Mouse (Mus musculus): Measurements from ENCODE around the gene Map2k2.
"Not testable (repeated sequence)": the region's sequence is repeated elsewhere in the genome, so short reads cannot be mapped to it uniquely, and the experiment has no call there.

The Map2k2 gene

GRCm38 (mm10) chr10:81177491-81177925 is 71.8 kb downstream of the Map2k2 start:
- DNase-seq, result peak; percentile 54

- DNase-seq, result no peak
Observed at GRCm38 (mm10) chr10:81177958-81178712, 72.4 kb downstream of the Map2k2 start.

GRCm38 (mm10) chr10:81178927-81179326 is 73.2 kb downstream of the Map2k2 start:
- DNase-seq, result no peak

DNA sequence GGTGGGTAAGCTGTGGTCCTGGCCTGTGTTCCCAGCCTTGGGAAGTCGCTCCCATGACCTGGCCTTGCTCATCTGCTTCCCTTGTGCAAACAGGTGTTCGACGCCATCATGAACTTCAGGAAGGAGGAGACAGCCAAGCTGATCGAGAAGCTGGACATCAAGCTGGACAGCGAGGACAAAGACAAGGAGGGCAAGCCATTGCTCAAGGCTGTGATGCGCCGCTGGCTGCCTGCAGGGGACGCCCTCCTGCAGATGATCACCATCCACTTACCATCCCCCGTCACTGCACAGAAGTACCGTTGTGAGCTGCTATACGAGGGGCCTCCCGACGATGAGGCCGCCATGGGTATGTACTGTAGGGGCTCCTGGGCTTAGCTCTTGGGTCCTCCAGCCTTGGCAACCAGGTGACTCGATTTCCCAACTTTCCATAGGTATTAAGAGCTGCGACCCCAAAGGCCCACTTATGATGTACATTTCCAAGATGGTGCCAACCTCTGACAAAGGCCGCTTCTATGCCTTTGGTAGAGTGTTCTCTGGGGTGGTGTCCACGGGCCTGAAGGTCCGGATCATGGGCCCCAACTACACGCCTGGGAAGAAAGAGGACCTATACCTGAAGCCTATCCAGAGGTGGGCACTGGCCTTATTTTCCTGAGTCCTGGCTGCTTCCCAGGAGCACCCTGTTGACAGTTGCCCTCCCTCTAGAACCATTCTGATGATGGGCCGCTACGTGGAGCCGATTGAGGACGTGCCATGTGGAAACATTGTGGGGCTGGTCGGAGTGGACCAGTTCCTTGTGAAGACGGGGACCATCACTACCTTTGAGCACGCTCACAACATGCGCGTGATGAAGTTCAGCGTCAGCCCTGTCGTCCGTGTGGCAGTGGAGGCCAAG is 74.0 kb downstream of the Map2k2 start:
- DNase-seq, result no peak

GRCm38 (mm10) chr10:81180946-81181345 is 75.2 kb downstream of the Map2k2 start:
- no peak for DNase-seq

GRCm38 (mm10) chr10:81181860-81182259 is 76.1 kb downstream of the Map2k2 start:
- DNase-seq, result not testable (repeated sequence)

DNA sequence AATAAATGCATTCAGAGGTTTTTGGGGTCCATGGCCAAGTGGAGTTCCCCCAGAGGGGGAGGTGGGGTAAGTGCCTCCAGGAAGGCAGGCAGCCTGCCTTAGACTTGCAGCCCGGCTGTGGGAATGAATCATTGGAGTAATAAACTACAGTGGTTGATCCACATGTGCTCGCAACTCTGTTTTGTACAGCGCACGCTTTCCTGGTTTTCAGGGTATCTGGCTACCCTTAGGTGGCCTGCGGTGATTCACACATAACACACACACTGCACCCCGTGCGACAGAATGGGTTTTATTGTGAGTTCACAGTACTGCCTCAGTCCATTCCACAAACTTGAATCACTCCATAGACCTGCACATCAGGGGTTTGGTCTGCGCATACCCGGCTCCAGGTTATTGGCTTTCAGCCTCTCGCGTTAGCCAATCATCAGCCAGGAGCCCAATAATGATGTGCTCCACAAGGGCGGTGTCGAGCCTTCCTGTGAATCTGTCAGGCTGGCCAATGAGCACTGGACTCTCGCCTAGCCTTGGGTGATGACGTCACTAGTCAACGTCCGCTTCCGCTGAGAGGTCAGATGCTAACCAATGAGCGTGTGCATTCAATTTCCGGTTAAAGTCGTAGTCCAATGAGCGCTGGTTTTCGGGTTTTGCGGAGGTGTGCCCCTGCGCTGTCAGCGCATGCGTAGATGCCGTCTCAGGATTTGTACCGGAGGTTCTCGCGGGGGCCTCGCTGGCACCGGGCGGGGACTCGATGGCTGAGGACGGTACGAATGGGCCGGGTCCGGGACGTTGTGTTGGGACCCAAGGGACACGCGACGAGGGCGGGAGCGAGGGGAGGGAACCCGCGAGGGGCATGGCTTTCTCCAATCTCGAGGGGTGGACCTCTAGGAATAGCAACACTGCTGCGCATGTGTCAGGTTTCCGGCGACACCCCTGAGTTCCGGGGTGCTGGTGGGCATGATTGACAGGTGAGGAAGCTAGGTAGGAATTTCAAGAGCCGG is 76.9 kb downstream of the Map2k2 start, which contains the start of gene Dapk3:
Gene Dapk3 (plus strand): TSS at position 670 of the 998 bp plus-strand sequence.
- peak; percentile 93 for DNase-seq

All from right cerebral cortex, postnatal 4 days (tissue).